8 mouse cellular contexts compared by ENCODE assay signal in genomic region chr16:36072410-36073011, GRCm38 (mm10). TPM values are rescaled to one million over a fixed set of nuclear protein-coding genes. Genes with fewer than 3 reads are reported as not detected.
A peak's percentile ranks its signal among the peaks of the same experiment; 100 is the strongest.
DNase-seq lines count a peak whose midpoint lies in the region; ATAC-seq and TF ChIP-seq lines count a peak whose summit lies in the region.

No protein-coding gene starts in this region.

- no peak for ATAC-seq in lung, embryonic 14.5 days (ENCODE audit: insufficient read depth)
- no peak for ATAC-seq in limb, embryonic 11.5 days (ENCODE audit: insufficient number of reproducible peaks, low FRiP score, low TSS enrichment, low read depth)
- ATAC-seq in neural tube, embryonic 14.5 days (ENCODE audit: low read depth), result no peak

- 24% methylated on average over 8 of the region's 8 CpGs for WGBS in lung, embryonic 14.5 days
- WGBS in limb, embryonic 11.5 days, result 27% methylated on average over 8 of the region's 8 CpGs
- 27% methylated on average over 8 of the region's 8 CpGs for WGBS in neural tube, embryonic 14.5 days

- H3K27ac ChIP-seq in lung, embryonic 14.5 days (ENCODE audit: low read depth), result peak overlapping the region; percentile 99
- peak overlapping the region; percentile 100 for H3K27ac ChIP-seq in embryonic fibroblast, embryonic 13.5 days (ENCODE audit: insufficient read depth, low read length)
- H3K27ac ChIP-seq in limb, embryonic 11.5 days (replicated peaks; ENCODE audit: low read depth, low read length), result peak overlapping the region; percentile 86; the same call in 1 of the 2 replicates
- H3K27ac ChIP-seq in neural tube, embryonic 14.5 days (ENCODE audit: low read depth, low read length), result no peak overlapping the region

- no peaks in the 10 kb centered on the region for H3K27me3 ChIP-seq in lung, embryonic 14.5 days (ENCODE audit: insufficient read depth, low read length)
- H3K27me3 ChIP-seq in limb, embryonic 11.5 days (ENCODE audit: control insufficient read depth, insufficient read depth, low read length), result no peaks in the 10 kb centered on the region
- H3K27me3 ChIP-seq in neural tube, embryonic 14.5 days (ENCODE audit: control insufficient read depth, insufficient read depth, low read length), result no peaks in the 10 kb centered on the region

- H3K36me3 ChIP-seq in lung, embryonic 14.5 days (ENCODE audit: insufficient read depth), result 0 out of 2 replicates have a peak, but pooled peaks cover 6% of the 10 kb centered on the region
- H3K36me3 ChIP-seq in limb, embryonic 11.5 days (ENCODE audit: control insufficient read depth, insufficient read depth, low read length), result no peaks in the 10 kb centered on the region
- no peaks in the 10 kb centered on the region for H3K36me3 ChIP-seq in neural tube, embryonic 14.5 days (ENCODE audit: control insufficient read depth, insufficient read depth, low read length)

- peak overlapping the region; percentile 83 for H3K9ac ChIP-seq in lung, embryonic 14.5 days
- H3K9ac ChIP-seq in limb, embryonic 11.5 days (ENCODE audit: low read length), result peak overlapping the region; percentile 70
- H3K9ac ChIP-seq in neural tube, embryonic 14.5 days (replicated peaks; ENCODE audit: low read depth, low read length), result peak overlapping the region; percentile 94

- no peak for DNase-seq in lung, embryonic 14.5 days
- no peak for DNase-seq in lung, postnatal 14 days
- DNase-seq in limb, embryonic 11.5 days (ENCODE audit: low spot score), result no peak
- DNase-seq in right cerebral cortex, postnatal 4 days, result no peak
- no peak for DNase-seq in layer of hippocampus, postnatal 25 days (ENCODE audit: extremely low spot score in 1 of 2, low spot score in 1 of 2)
- DNase-seq in embryo, embryonic 11 days, result no peak

- no peak for TF ChIP-seq CTCF in lung, embryonic 14.5 days (IDR thresholded peaks at IDR 0.05; ENCODE audit: low read depth)
- TF ChIP-seq CTCF in embryonic fibroblast, embryonic 13.5 days (IDR thresholded peaks at IDR 0.05; ENCODE audit: borderline replicate concordance, insufficient read depth, low read length), result no peak

- H3K4me2 ChIP-seq in lung, embryonic 14.5 days, result peak overlapping the region; percentile 71
- H3K4me2 ChIP-seq in limb, embryonic 11.5 days (ENCODE audit: low read depth, severe bottlenecking), result peak overlapping the region; percentile 59
- peak overlapping the region; percentile 92 for H3K4me2 ChIP-seq in neural tube, embryonic 14.5 days (ENCODE audit: low read depth, low read length)

- no peak for TF ChIP-seq POLR2A in embryonic fibroblast, embryonic 13.5 days (IDR thresholded peaks at IDR 0.05; ENCODE audit: low read depth, low read length)

- peak overlapping the region; percentile 74 for H3K4me3 ChIP-seq in lung, embryonic 14.5 days (ENCODE audit: low read depth, low read length)
- H3K4me3 ChIP-seq in embryonic fibroblast, embryonic 13.5 days (ENCODE audit: insufficient read depth, low read length), result peak overlapping the region; percentile 82
- H3K4me3 ChIP-seq in limb, embryonic 11.5 days (ENCODE audit: low read depth, low read length), result peak overlapping the region; percentile 65
- peak overlapping the region; percentile 53 for H3K4me3 ChIP-seq in neural tube, embryonic 14.5 days (ENCODE audit: low read depth, low read length)

- no peaks in the 10 kb centered on the region for H3K9me3 ChIP-seq in lung, embryonic 14.5 days (ENCODE audit: low read depth, low read length)
- no peaks in the 10 kb centered on the region for H3K9me3 ChIP-seq in limb, embryonic 11.5 days (ENCODE audit: control insufficient read depth, low read length)
- H3K9me3 ChIP-seq in neural tube, embryonic 14.5 days (ENCODE audit: control insufficient read depth, low read length), result no peaks in the 10 kb centered on the region

- H3K4me1 ChIP-seq in lung, embryonic 14.5 days (ENCODE audit: insufficient read depth), result 0 out of 2 replicates have a peak, but pooled peaks cover 5% of the 10 kb centered on the region
- 0 out of 2 replicates have a peak, but pooled peaks cover 5% of the 10 kb centered on the region for H3K4me1 ChIP-seq in embryonic fibroblast, embryonic 13.5 days (ENCODE audit: control insufficient read depth, insufficient read depth, low read length)
- 0 out of 2 replicates have a peak, but pooled peaks cover 2% of the 10 kb centered on the region for H3K4me1 ChIP-seq in limb, embryonic 11.5 days (ENCODE audit: control insufficient read depth, insufficient read depth, low read length)
- H3K4me1 ChIP-seq in neural tube, embryonic 14.5 days (ENCODE audit: control insufficient read depth, insufficient read depth, low read length), result peaks cover 14% of the 10 kb centered on the region; the same call in 1 of the 2 replicates

RNA-seq across cellular contexts. Expression of gene Ccdc58, which starts 1.0 kb away (rescaled TPM):
- 78.6 and 80.6 TPM in 2 replicates for polyA plus RNA-seq in lung, embryonic 14.5 days (2014; fragmentation: Nextera tagmentation; extraction: Ambion mirVana)
- 85.6 and 95.9 TPM in 2 replicates for polyA plus RNA-seq in embryonic fibroblast, embryonic 13.5 days (2011; ENCODE audit: insufficient read length, low read depth, missing spikeins)
- polyA plus RNA-seq in limb, embryonic 11.5 days (2014; fragmentation: Nextera tagmentation; extraction: Ambion mirVana), result 108 and 115 TPM in 2 replicates
- 28.5 and 29.4 TPM in 2 replicates for polyA plus RNA-seq in neural tube, embryonic 14.5 days (2014; fragmentation: Nextera tagmentation; extraction: Ambion mirVana)
- 10 to 100 TPM; 22.6 to 25.0 TPM for total RNA-seq in layer of hippocampus, postnatal 25 days (2021)

RNA-seq across cellular contexts. Expression of gene Fam162a, which starts 1.1 kb away (rescaled TPM):
- polyA plus RNA-seq in lung, embryonic 14.5 days (2014; fragmentation: Nextera tagmentation; extraction: Ambion mirVana), result 338 and 352 TPM in 2 replicates
- 220 and 237 TPM in 2 replicates for polyA plus RNA-seq in embryonic fibroblast, embryonic 13.5 days (2011; ENCODE audit: insufficient read length, low read depth, missing spikeins)
- polyA plus RNA-seq in limb, embryonic 11.5 days (2014; fragmentation: Nextera tagmentation; extraction: Ambion mirVana), result 339 and 359 TPM in 2 replicates
- polyA plus RNA-seq in neural tube, embryonic 14.5 days (2014; fragmentation: Nextera tagmentation; extraction: Ambion mirVana), result 125 and 139 TPM in 2 replicates
- 10 to 100 TPM; 83.0 to 93.8 TPM for total RNA-seq in layer of hippocampus, postnatal 25 days (2021)

RNA-seq across cellular contexts. Expression of gene Wdr5b, which starts 31.5 kb away (rescaled TPM):
- polyA plus RNA-seq in lung, embryonic 14.5 days (2014; fragmentation: Nextera tagmentation; extraction: Ambion mirVana), result 9.9 and 11.0 TPM in 2 replicates
- polyA plus RNA-seq in embryonic fibroblast, embryonic 13.5 days (2011; ENCODE audit: insufficient read length, low read depth, missing spikeins), result 3.2 and 4.8 TPM in 2 replicates
- polyA plus RNA-seq in limb, embryonic 11.5 days (2014; fragmentation: Nextera tagmentation; extraction: Ambion mirVana), result 9.2 and 9.8 TPM in 2 replicates
- 15.1 and 15.6 TPM in 2 replicates for polyA plus RNA-seq in neural tube, embryonic 14.5 days (2014; fragmentation: Nextera tagmentation; extraction: Ambion mirVana)
- 1 to 10 TPM; 5.0 to 5.2 TPM for total RNA-seq in layer of hippocampus, postnatal 25 days (2021)

RNA-seq across cellular contexts. Expression of gene Csta1, which starts 58.5 kb away (rescaled TPM):
- polyA plus RNA-seq in lung, embryonic 14.5 days (2014; fragmentation: Nextera tagmentation; extraction: Ambion mirVana), result not detected in 2 replicates
- not detected in 2 replicates for polyA plus RNA-seq in embryonic fibroblast, embryonic 13.5 days (2011; ENCODE audit: insufficient read length, low read depth, missing spikeins)
- 0.07 and 0.21 TPM in 2 replicates for polyA plus RNA-seq in limb, embryonic 11.5 days (2014; fragmentation: Nextera tagmentation; extraction: Ambion mirVana)
- 0.19 TPM in 1 of 2 replicates, not detected in the other for polyA plus RNA-seq in neural tube, embryonic 14.5 days (2014; fragmentation: Nextera tagmentation; extraction: Ambion mirVana)
- total RNA-seq in layer of hippocampus, postnatal 25 days (2021), result not detected
